Mouse (Mus musculus): ENCODE data around the gene Apbb2. TPM values are rescaled to one million over a fixed set of nuclear protein-coding genes. Genes with fewer than 3 reads are reported as not detected.

Gene Apbb2
- 60.2 and 63.9 TPM in 2 replicates for polyA plus RNA-seq (2015; fragmentation: Nextera tagmentation; extraction: Ambion mirVana)

DNA sequence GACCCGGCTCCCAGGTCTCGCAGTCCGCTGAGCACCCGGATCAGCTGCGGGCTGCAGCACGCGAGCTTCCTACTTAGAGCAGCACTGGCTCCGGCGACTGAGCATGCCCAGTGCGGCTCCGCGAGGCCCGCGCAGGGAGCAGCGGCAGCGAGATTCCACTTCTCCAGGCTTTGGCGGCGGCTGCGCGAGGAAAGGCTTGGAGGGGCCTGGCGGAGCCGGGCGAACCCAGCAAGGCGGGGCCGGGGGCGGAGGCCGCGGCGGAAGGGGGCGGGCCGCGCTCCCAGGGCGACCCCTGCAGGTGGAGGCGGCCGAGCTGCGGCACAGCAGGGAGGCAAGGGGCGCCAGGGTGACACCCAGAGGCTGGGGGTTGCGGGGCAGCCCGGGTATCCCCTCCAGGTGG is at the start of gene Apbb2:
Apbb2 (minus strand) TSS at position 188 of the 400 bp plus-strand sequence.
- H3K27ac ChIP-seq = peak within 1 kb of the TSS; percentile 98
- WGBS = under 1% methylated on average over 38 of the region's 39 CpGs
- ATAC-seq (ENCODE audit: low FRiP score, low read depth) = peak; percentile 96
- H3K4me3 ChIP-seq = peak within 1 kb of the TSS; percentile 73
- H3K9me3 ChIP-seq = no peaks in the 10 kb centered on the region
- H3K27me3 ChIP-seq = no peaks in the 10 kb centered on the region
- peaks cover 55% of the 10 kb centered on the region for H3K4me1 ChIP-seq
- H3K4me2 ChIP-seq (replicated peaks) = peak within 1 kb of the TSS; percentile 85
- H3K36me3 ChIP-seq = no peaks in the 10 kb centered on the region
- H3K9ac ChIP-seq = peak within 1 kb of the TSS; percentile 96

GRCm38 (mm10) chr5:66654220-66654619 is 35.6 kb upstream of the Apbb2 start:
- peak overlapping the region; percentile 19; the same call in 1 of the 2 replicates for H3K4me2 ChIP-seq (replicated peaks)
- H3K9ac ChIP-seq = no peak overlapping the region
- peaks cover 16% of the 10 kb centered on the region for H3K4me1 ChIP-seq
- no peaks in the 10 kb centered on the region for H3K27me3 ChIP-seq
- ATAC-seq (ENCODE audit: low FRiP score, low read depth) = peak; percentile 89
- H3K9me3 ChIP-seq = no peaks in the 10 kb centered on the region
- WGBS = 34% methylated on average over 5 of the region's 5 CpGs
- H3K27ac ChIP-seq = peak overlapping the region; percentile 76; the same call in 1 of the 2 replicates
- no peak overlapping the region for H3K4me3 ChIP-seq
- H3K36me3 ChIP-seq = no peaks in the 10 kb centered on the region

DNA sequence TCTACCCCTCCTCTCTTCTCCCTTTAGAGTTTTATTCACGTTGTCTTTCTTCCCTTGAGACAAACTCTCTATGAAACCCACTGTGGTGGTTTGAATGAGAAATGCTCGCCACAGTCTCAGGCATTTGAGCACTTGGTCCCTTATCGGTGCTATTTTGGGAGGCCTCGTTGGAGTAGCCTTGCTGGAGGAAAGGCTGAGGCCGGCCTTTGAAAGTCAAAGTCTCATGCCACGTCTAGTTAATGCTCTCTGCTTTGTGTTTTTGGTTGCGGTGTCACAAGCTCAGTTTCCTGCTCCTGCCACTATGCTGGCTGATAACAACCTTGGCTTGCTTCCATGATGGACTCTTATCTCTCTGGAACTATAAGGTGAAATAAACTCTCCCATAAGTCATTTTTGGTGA is 28.9 kb upstream of the Apbb2 start:
- H3K9me3 ChIP-seq = no peaks in the 10 kb centered on the region
- no peaks in the 10 kb centered on the region for H3K36me3 ChIP-seq
- H3K27me3 ChIP-seq = no peaks in the 10 kb centered on the region
- H3K4me3 ChIP-seq = no peak overlapping the region
- H3K27ac ChIP-seq = no peak overlapping the region
- 0 out of 2 replicates have a peak, but pooled peaks cover 8% of the 10 kb centered on the region for H3K4me1 ChIP-seq
- WGBS = 69% methylated on average over 7 of the region's 7 CpGs
- H3K4me2 ChIP-seq (replicated peaks) = no peak overlapping the region
- H3K9ac ChIP-seq = no peak overlapping the region
- ATAC-seq (ENCODE audit: low FRiP score, low read depth) = no peak

DNA sequence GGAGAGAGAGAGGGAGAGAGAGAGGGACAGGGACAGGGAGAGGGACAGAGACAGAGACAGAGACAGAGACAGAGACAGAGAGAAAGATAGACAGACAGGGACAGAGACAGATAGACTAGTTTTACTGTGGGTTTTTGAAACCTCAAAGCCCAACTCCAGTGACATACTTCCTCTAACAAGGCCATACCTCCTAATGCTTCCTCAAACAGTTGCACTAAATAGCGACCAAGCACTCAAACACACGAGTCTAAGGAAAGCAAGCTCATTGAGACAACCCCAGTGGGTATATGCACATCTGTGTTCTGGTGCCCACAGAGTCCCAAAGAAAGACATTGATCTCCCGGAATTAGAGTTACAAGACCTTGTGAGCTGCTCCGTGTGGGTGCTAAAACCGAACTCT is 24.7 kb upstream of the Apbb2 start:
- no peak for ATAC-seq (ENCODE audit: low FRiP score, low read depth)
- Histone ChIP-seq H3K36me3 (no peaks in the 10 kb centered on the region), H3K27ac (no peak overlapping the region), H3K9me3 (peaks cover 4% of the 10 kb centered on the region; the same call in 1 of the 2 replicates), H3K4me1 (no peaks in the 10 kb centered on the region), H3K27me3 (no peaks in the 10 kb centered on the region), H3K4me2 (replicated peaks) (no peak overlapping the region), H3K9ac (no peak overlapping the region), H3K4me3 (no peak overlapping the region)
- WGBS = 85% methylated on average over 5 of the region's 5 CpGs

DNA sequence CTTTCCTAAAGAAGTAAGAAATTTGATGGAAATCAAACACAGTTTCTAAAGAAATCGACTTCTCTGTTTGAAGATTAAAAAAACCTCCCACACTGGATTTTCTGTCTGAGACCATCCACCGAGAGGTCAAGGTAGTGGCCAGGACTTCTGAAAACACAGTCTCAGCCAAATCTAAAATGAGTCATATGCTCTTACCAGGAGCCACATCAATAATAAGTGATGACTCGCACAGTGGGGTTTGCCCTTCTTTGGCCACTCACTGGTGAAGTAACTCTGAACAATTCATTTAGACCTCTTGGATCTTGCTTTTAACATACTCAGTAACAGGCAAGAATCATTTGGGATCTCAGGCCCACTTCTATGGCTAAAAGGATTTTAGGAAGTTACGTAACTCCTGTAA is 23.6 kb upstream of the Apbb2 start:
- Histone ChIP-seq H3K9me3 (peaks cover 4% of the 10 kb centered on the region; the same call in 1 of the 2 replicates), H3K27ac (no peak overlapping the region), H3K9ac (no peak overlapping the region), H3K4me1 (no peaks in the 10 kb centered on the region), H3K27me3 (no peaks in the 10 kb centered on the region), H3K4me3 (no peak overlapping the region), H3K4me2 (replicated peaks) (no peak overlapping the region), H3K36me3 (no peaks in the 10 kb centered on the region)
- no peak for ATAC-seq (ENCODE audit: low FRiP score, low read depth)
- 92% methylated on average over 4 of the region's 4 CpGs for WGBS

DNA sequence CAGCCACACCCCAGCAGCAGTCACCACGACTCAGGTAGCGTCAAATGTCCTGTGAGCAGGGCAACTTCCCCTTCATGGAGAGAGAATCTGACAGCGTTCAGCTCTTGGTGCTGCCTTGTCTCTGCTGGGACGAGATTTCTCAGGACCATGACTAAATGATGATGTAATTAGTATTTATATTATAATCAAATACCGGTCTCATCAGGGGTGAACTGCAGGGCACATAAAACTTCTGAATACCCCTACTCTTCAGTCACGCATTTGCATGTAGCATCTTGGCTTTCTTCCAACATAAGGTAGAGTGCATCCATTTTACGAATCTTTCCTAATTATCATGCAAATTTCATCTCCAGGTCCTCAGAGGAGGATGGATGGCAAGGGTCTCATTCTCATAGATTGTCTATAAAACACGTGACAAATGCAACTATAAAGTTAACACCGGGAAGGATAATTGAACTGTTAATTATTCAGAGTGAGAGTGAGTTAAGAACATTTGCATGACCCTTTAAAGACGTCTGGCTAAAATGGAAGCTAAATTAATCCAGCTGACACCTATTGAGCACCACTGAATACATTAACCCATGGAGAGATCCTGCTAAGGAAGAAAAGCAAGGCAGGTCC is 17.0 kb upstream of the Apbb2 start:
- Histone ChIP-seq H3K27ac (no peak overlapping the region), H3K36me3 (no peaks in the 10 kb centered on the region), H3K9me3 (no peaks in the 10 kb centered on the region), H3K9ac (no peak overlapping the region), H3K4me2 (replicated peaks) (no peak overlapping the region), H3K4me1 (no peaks in the 10 kb centered on the region), H3K27me3 (no peaks in the 10 kb centered on the region), H3K4me3 (no peak overlapping the region)
- ATAC-seq (ENCODE audit: low FRiP score, low read depth) = no peak
- WGBS = 65% methylated on average over 10 of the region's 10 CpGs

DNA sequence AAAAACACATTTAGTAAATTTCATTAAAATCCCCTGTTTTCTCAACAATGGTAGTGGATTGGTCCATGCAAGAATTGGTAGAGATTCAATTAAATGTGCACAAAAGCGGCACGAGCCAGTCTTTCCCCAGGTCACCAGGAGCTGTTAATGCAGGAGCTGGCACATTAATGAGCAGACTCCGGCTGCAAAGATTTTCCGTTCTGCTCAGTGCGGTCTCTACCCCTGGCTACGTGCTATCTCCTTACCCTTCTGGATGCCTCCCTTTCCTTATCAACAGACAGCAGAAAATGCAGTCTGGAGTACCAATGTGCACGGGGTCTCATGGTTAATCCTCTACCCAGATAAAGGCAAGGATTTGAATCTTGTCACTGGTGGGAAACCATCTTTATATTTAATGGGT is 9.2 kb upstream of the Apbb2 start:
- no peak overlapping the region for H3K4me3 ChIP-seq
- 46% methylated on average over 7 of the region's 7 CpGs for WGBS
- no peak for ATAC-seq (ENCODE audit: low FRiP score, low read depth)
- H3K36me3 ChIP-seq = no peaks in the 10 kb centered on the region
- no peak overlapping the region for H3K4me2 ChIP-seq (replicated peaks)
- H3K9ac ChIP-seq = no peak overlapping the region
- no peaks in the 10 kb centered on the region for H3K4me1 ChIP-seq
- no peak overlapping the region for H3K27ac ChIP-seq
- H3K9me3 ChIP-seq = no peaks in the 10 kb centered on the region
- no peaks in the 10 kb centered on the region for H3K27me3 ChIP-seq

DNA sequence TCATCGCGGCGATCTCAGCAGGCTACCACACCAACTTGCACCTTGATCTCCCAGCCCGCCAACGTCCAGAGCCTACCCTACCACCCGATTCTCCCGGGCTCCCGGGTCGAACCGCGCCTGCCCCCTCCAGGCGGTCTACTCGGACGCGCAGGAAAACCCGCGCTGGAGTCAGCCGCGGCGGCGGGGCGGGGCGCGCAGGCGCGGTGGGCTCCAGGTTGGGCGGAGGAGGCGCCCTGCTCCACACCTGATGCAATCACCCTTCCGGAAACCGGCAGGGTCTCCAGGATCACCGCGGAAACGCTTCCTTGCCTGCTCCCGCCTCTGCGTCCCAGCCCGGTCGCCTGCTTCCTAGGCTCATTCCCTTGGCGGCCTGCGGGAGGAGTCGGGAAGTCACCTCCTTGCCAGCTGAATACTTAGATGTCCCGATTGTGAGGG is 1.6 kb upstream of the Apbb2 start:
- H3K27ac ChIP-seq = peak overlapping the region; percentile 39; the same call in 1 of the 2 replicates
- H3K9me3 ChIP-seq = no peaks in the 10 kb centered on the region
- no peaks in the 10 kb centered on the region for H3K27me3 ChIP-seq
- H3K4me2 ChIP-seq (replicated peaks) = peak overlapping the region; percentile 85
- H3K4me3 ChIP-seq = peak overlapping the region; percentile 65
- no peaks in the 10 kb centered on the region for H3K36me3 ChIP-seq
- peak; percentile 59 for ATAC-seq (ENCODE audit: low FRiP score, low read depth)
- peaks cover 39% of the 10 kb centered on the region for H3K4me1 ChIP-seq
- WGBS = under 1% methylated on average over 41 of the region's 41 CpGs
- H3K9ac ChIP-seq = peak overlapping the region; percentile 74

DNA sequence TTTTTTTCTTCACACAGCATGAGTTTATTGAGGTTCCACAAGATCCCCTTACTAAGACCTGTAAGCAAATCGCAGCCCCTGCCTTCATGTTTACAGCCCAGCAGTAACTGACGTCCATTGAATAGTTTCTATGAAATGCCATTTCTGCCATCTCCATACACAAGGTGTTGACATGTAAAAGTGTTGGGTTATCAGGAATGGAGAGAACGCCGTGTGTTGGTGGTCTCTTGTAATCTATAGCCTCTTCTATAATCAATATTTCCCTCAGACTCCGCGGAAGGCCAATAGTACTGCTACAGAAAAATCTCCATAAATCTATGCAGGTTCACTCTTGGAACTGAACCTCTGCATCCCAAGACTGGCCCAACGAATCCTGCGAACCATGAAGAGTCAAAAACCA is 1.1 kb upstream of the Apbb2 start:
- no peaks in the 10 kb centered on the region for H3K36me3 ChIP-seq
- H3K27ac ChIP-seq = no peak overlapping the region; the same call in 1 of the 2 replicates
- H3K9ac ChIP-seq = peak overlapping the region; percentile 74
- peak overlapping the region; percentile 85 for H3K4me2 ChIP-seq (replicated peaks)
- peaks cover 44% of the 10 kb centered on the region for H3K4me1 ChIP-seq
- H3K4me3 ChIP-seq = peak overlapping the region; percentile 65
- no peaks in the 10 kb centered on the region for H3K9me3 ChIP-seq
- 39% methylated on average over 8 of the region's 8 CpGs for WGBS
- H3K27me3 ChIP-seq = no peaks in the 10 kb centered on the region
- ATAC-seq (ENCODE audit: low FRiP score, low read depth) = no peak

DNA sequence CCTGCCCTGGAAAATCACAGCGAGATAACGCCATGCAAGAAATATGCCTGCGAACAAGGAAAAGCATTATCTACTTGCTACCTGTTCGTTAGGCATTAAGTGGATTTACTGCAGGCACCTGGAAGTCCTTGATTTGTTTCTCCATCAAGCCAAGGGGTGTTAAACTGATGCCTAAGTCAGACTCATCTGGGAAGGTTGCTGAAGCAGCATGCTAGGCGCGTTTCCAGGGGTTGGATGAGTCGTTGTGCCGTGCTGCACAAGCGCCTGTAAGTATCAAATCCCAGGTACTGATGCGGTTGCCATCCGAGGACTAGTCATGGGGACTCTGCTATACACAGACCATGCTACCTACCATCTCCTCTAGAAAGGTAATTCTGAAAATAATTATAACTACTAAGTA is 611 bp upstream of the Apbb2 start:
- H3K27me3 ChIP-seq = no peaks in the 10 kb centered on the region
- peak overlapping the region; percentile 73; the same call in 1 of the 2 replicates for H3K4me3 ChIP-seq
- peak overlapping the region; percentile 85 for H3K4me2 ChIP-seq (replicated peaks)
- H3K4me1 ChIP-seq = peaks cover 49% of the 10 kb centered on the region
- 26% methylated on average over 11 of the region's 11 CpGs for WGBS
- H3K9me3 ChIP-seq = no peaks in the 10 kb centered on the region
- H3K36me3 ChIP-seq = no peaks in the 10 kb centered on the region
- no peak overlapping the region for H3K9ac ChIP-seq
- H3K27ac ChIP-seq = no peak overlapping the region
- no peak for ATAC-seq (ENCODE audit: low FRiP score, low read depth)

DNA sequence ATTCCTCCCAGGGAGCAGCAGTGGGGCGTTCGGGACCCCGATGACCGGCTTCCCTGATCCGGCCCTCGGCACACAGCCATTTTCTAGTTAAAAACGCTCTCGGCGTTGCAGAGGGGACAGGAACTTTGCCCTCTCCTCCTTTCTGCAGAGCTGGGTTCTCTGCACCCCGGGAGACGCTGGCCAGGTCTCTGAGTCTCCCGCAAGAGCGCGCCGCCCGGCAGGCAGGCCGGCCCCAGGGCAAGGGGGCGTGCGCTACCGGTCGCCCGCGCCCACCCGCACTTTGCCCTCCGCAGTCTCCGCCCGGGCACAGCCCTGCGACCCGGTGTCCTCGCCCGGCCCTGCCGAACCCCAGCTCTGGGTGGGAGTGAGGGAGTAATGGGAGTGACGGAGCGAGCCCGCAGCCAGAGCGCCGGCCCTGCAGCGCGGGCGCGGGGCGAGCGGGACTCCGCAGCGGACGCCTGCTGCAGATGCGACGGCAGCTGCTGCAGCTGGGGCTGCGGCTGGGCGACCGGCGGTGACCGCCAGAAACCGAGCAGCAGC is 593 bp downstream of the Apbb2 start:
- peak overlapping the region; percentile 73 for H3K4me3 ChIP-seq
- H3K9ac ChIP-seq = peak overlapping the region; percentile 96
- no peaks in the 10 kb centered on the region for H3K9me3 ChIP-seq
- H3K4me1 ChIP-seq = peaks cover 61% of the 10 kb centered on the region
- H3K36me3 ChIP-seq = no peaks in the 10 kb centered on the region
- peak overlapping the region; percentile 98 for H3K27ac ChIP-seq
- 0% methylated on average over 43 of the region's 54 CpGs for WGBS
- H3K27me3 ChIP-seq = no peaks in the 10 kb centered on the region
- H3K4me2 ChIP-seq (replicated peaks) = peak overlapping the region; percentile 85
- ATAC-seq (ENCODE audit: low FRiP score, low read depth) = peak; percentile 71

- Histone ChIP-seq H3K4me1 (peaks cover 62% of the 10 kb centered on the region), H3K9me3 (no peaks in the 10 kb centered on the region), H3K9ac (no peak overlapping the region), H3K27me3 (no peaks in the 10 kb centered on the region), H3K4me2 (replicated peaks) (no peak overlapping the region), H3K27ac (no peak overlapping the region), H3K36me3 (no peaks in the 10 kb centered on the region), H3K4me3 (no peak overlapping the region)
- 74% methylated on average over 4 of the region's 4 CpGs for WGBS
- no peak for ATAC-seq (ENCODE audit: low FRiP score, low read depth)
Observed at GRCm38 (mm10) chr5:66614940-66615339, 3.6 kb downstream of the Apbb2 start.

Measured in limb, embryonic 13.5 days (tissue).